Mouse (Mus musculus) T-helper 17 cell (primary cell): Measurements from ENCODE around the gene Gcnt7.

Source experiments
- in situ Hi-C, 2 experiments: fragments of 300-600 bp; cut with MboI, MseI; formaldehyde crosslinking; loops; 1 replicate in 1 of 2; 2 replicates in 1 of 2; pipeline ENCODE4 v1.15.1; 2025; ENCODE audit warnings: high pct_unique_total_duplicates in 2 of 2

The Gcnt7 gene

GRCm38 (mm10) chr2:172462813-172463212, 4.4 kb upstream of the Gcnt7 start:
- in situ Hi-C loops = no loop called here

GRCm38 (mm10) chr2:172460647-172461046, 2.3 kb upstream of the Gcnt7 start:
- in situ Hi-C loops = no loop called here

GRCm38 (mm10) chr2:172452458-172452857, 5.9 kb downstream of the Gcnt7 start:
- in situ Hi-C loops = no loop called here

- in situ Hi-C loops = no loop called here
These were observed 6.4 kb downstream of the Gcnt7 start for GRCm38 (mm10) chr2:172452031-172452430.

GRCm38 (mm10) chr2:172450640-172451039, 7.8 kb downstream of the Gcnt7 start:
- in situ Hi-C loops = no loop called here

- in situ Hi-C loops = loop anchor here (5.0 kb wide), 2 partner anchors 66 to 71 kb away; no protein-coding TSS in a partner anchor
These were observed 10.1 kb downstream of the Gcnt7 start for GRCm38 (mm10) chr2:172448329-172448728.

- in situ Hi-C loops = loop anchor here (5.0 kb wide), 2 partner anchors 65 to 70 kb away; no protein-coding TSS in a partner anchor
These were observed 11.1 kb downstream of the Gcnt7 start for GRCm38 (mm10) chr2:172447317-172447716.

- in situ Hi-C loops = loop anchor here (5.0 kb wide), 2 partner anchors 63 to 68 kb away; no protein-coding TSS in a partner anchor
These were observed 12.8 kb downstream of the Gcnt7 start for GRCm38 (mm10) chr2:172445617-172446016.

GRCm38 (mm10) chr2:172441176-172441575, 17.2 kb downstream of the Gcnt7 start:
- in situ Hi-C loops = no loop called here

- in situ Hi-C loops = no loop called here
These were observed 17.8 kb downstream of the Gcnt7 start for GRCm38 (mm10) chr2:172440640-172441005.

- in situ Hi-C loops = loop anchor here (5.0 to 10.0 kb wide), 2 partner anchors 38 to 645 kb away; no protein-coding TSS in a partner anchor
These were observed 18.4 kb downstream of the Gcnt7 start, which contains the start of gene Rtf2 for GRCm38 (mm10) chr2:172439843-172440639. Gene Rtf2, plus strand, starts transcription at chr2:172440556.

- in situ Hi-C loops = loop anchor here (5.0 to 10.0 kb wide), 2 partner anchors 35 to 647 kb away; no protein-coding TSS in a partner anchor
These were observed 20.9 kb downstream of the Gcnt7 start for GRCm38 (mm10) chr2:172437371-172437952.

- in situ Hi-C loops = loop anchor here in 1 of 2 experiments (10.0 kb wide), 1 partner anchor 651 kb away; no protein-coding TSS in a partner anchor
These were observed 24.6 kb downstream of the Gcnt7 start for GRCm38 (mm10) chr2:172433746-172434145.

GRCm38 (mm10) chr2:172430609-172431008, 27.8 kb downstream of the Gcnt7 start:
- in situ Hi-C loops = loop anchor here in 1 of 2 experiments (10.0 kb wide), 1 partner anchor 654 kb away; no protein-coding TSS in a partner anchor

- in situ Hi-C loops = no loop called here
These were observed 40.2 kb downstream of the Gcnt7 start for GRCm38 (mm10) chr2:172418208-172418607.

- in situ Hi-C loops = no loop called here
These were observed 41.5 kb downstream of the Gcnt7 start for GRCm38 (mm10) chr2:172416876-172417275.

- in situ Hi-C loops = no loop called here
These were observed 42.2 kb downstream of the Gcnt7 start for GRCm38 (mm10) chr2:172416218-172416617.

GRCm38 (mm10) chr2:172413894-172414293, 44.5 kb downstream of the Gcnt7 start:
- in situ Hi-C loops = no loop called here

GRCm38 (mm10) chr2:172413273-172413672, 45.1 kb downstream of the Gcnt7 start:
- in situ Hi-C loops = no loop called here

GRCm38 (mm10) chr2:172412454-172412853, 45.9 kb downstream of the Gcnt7 start:
- in situ Hi-C loops = no loop called here

- in situ Hi-C loops = no loop called here
These were observed 47.3 kb downstream of the Gcnt7 start for GRCm38 (mm10) chr2:172411091-172411490.

- in situ Hi-C loops = no loop called here
These were observed 47.7 kb downstream of the Gcnt7 start for GRCm38 (mm10) chr2:172410686-172411085.
